Mouse (Mus musculus) liver, postnatal 0 days (tissue): Measurements from ENCODE around the gene Gm10282. TPM values are rescaled to one million over a fixed set of nuclear protein-coding genes. Genes with fewer than 3 reads are reported as not detected.

Source experiments
- ATAC-seq: fragments of 200-750 bp; cut with Nextera tagmentation; 2 replicates; pipeline ENCODE4 v1.8.0; 2017; ENCODE audit warnings: mild to moderate bottlenecking, moderate library complexity
- DNase-seq: peaks from one replicate; pipeline ENCODE4 v3.0.0-alpha.2; 2016
- H3K27ac ChIP-seq: fragments of 300-500 bp; sonication (generic); 2 replicates; pipeline ENCODE4 v1.5.1; 2014; ENCODE audit warnings: antibody characterized with exemption, moderate library complexity, mild to moderate bottlenecking, low read depth
- H3K27me3 ChIP-seq: fragments of 300-500 bp; sonication (generic); 2 replicates; pipeline ENCODE4 v1.6.1; 2014; ENCODE audit warnings: low read length, control low read depth, mixed read lengths; ENCODE audit not compliant: insufficient read depth
- H3K36me3 ChIP-seq: fragments of 300-500 bp; sonication (generic); replicated peaks from 2 replicates; pipeline ENCODE4 v1.6.1; 2014; ENCODE audit warnings: mild to moderate bottlenecking, control low read depth, low read length, moderate library complexity, mixed read lengths; ENCODE audit not compliant: insufficient read depth
- H3K4me1 ChIP-seq: fragments of 300-500 bp; sonication (generic); 2 replicates; pipeline ENCODE4 v1.6.1; 2014; ENCODE audit warnings: antibody characterized with exemption, mild to moderate bottlenecking, control low read depth; ENCODE audit not compliant: insufficient read depth
- H3K4me2 ChIP-seq: fragments of 300-500 bp; sonication (generic); 2 replicates; pipeline ENCODE4 v1.6.1; 2014; ENCODE audit warnings: low read depth, mild to moderate bottlenecking, low read length, moderate library complexity, mixed read lengths
- H3K4me3 ChIP-seq: fragments of 300-500 bp; sonication (generic); 2 replicates; pipeline ENCODE4 v1.5.1; 2014; ENCODE audit warnings: low read depth, low read length
- H3K9ac ChIP-seq: fragments of 300-500 bp; sonication (generic); replicated peaks from 2 replicates; pipeline ENCODE4 v1.6.1; 2014; ENCODE audit warnings: mild to moderate bottlenecking, moderate library complexity
- H3K9me3 ChIP-seq: fragments of 300-500 bp; sonication (generic); 2 replicates; pipeline ENCODE4 v1.6.1; 2016; ENCODE audit warnings: mild to moderate bottlenecking, control low read depth, low read length, mixed read lengths
- CTCF ChIP-seq: sonication (generic); IDR thresholded peaks from 2 replicates; pipeline ENCODE4 v1.5.1; 2016; ENCODE audit warnings: antibody characterized with exemption, low read depth
- EP300 ChIP-seq: IDR thresholded peaks from 2 replicates; pipeline ENCODE4 v1.6.1; 2016; ENCODE audit warnings: antibody characterized with exemption, low read depth, mild to moderate bottlenecking
- WGBS: fragments of 180-500 bp; shearing (Covaris S2); extraction: QIAGEN DNeasy Blood & Tissue Kit; methylation state at CpG from one replicate; pipeline ENCODE4 v1.1.7; 2014; ENCODE audit not compliant: insufficient replicate concordance; 5-methylcytosine and 5-hydroxymethylcytosine counted together
- polyA plus RNA-seq: library from polyadenylated mRNA; unstranded; fragments of >200 nt; fragmentation: Nextera tagmentation; extraction: Ambion mirVana; gene quantifications from 2 replicates; pipeline ENCODE4 v1.2.1, GENCODE M21; 2015

Gm10282 gene
- polyA plus RNA-seq, 1 experiment from 2014 or later = 6.4 TPM

DNA sequence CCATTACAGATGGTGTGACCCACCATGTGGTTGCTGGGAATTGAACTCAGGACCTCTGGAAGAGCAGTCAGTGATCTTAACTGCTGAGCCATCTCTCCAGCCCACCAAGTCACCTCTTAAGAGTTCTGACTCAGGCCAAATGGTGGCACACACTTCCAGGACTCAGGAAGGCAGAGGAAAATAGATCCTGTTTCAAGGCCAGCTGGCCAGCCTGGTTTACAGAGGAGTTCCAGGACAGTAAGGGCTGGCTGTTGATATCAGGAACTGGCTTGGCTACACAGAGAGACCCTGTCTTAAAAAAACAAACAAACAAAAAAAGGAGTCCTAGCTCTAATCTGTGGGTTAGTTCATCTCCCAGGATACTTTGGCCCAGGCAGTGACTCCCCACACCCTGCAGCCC is 32.0 kb upstream of the Gm10282 start:
- no peak for ATAC-seq

GRCm38 (mm10) chr8:72336273-72336672 is 31.2 kb upstream of the Gm10282 start:
- H3K9me3 ChIP-seq = no peaks in the 10 kb centered on the region
- 70% methylated on average over 2 of the region's 2 CpGs for WGBS
- H3K27ac ChIP-seq = no peak overlapping the region
- H3K9ac ChIP-seq = no peak overlapping the region
- no peak overlapping the region for H3K4me3 ChIP-seq
- no peaks in the 10 kb centered on the region for H3K27me3 ChIP-seq
- peaks cover 17% of the 10 kb centered on the region; the same call in 1 of the 2 replicates for H3K36me3 ChIP-seq
- H3K4me1 ChIP-seq = no peaks in the 10 kb centered on the region
- no peak overlapping the region for H3K4me2 ChIP-seq
- no peak for DNase-seq
- no peak for ATAC-seq
- no peak for TF ChIP-seq EP300
- no peak for TF ChIP-seq CTCF

More for the DNA sequence above, 32.0 kb upstream of the Gm10282 start:
- H3K4me1 ChIP-seq = no peaks in the 10 kb centered on the region
- no peaks in the 10 kb centered on the region for H3K27me3 ChIP-seq
- no peaks in the 10 kb centered on the region for H3K9me3 ChIP-seq
- H3K27ac ChIP-seq = no peak overlapping the region
- no peak overlapping the region for H3K4me2 ChIP-seq
- no peak overlapping the region for H3K4me3 ChIP-seq
- H3K36me3 ChIP-seq = peaks cover 21% of the 10 kb centered on the region; the same call in 1 of the 2 replicates
- DNase-seq = no peak
- no peak overlapping the region for H3K9ac ChIP-seq
- TF ChIP-seq EP300 (no peak), CTCF (no peak)

DNA sequence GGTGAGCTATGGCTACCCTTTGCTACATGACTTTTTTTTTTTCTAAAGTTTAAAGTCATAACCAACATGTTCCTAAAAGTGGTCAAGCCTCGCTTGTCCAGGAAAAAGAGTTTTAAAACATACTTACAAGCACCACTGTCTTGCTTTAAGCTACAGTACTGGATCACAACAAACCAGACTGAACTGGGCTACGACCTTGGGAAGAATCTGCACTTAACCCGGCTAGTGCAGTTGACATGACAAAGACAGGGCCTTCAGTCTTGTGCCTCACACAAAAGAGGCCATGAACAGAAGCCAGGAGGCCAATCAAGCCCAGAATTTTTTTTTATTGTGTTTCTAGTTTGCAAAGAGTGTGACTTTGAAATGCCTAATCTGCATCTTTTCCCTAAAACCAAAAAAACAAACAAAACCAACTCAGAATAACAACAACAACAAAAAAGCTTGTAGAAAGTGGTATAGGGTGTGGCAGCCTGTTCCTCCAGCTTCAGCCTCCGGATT is 29.1 kb upstream of the Gm10282 start:
- H3K4me3 ChIP-seq = no peak overlapping the region
- H3K4me2 ChIP-seq = no peak overlapping the region
- ATAC-seq = no peak
- H3K9ac ChIP-seq = no peak overlapping the region
- H3K27ac ChIP-seq = no peak overlapping the region
- 75% methylated on average over 4 of the region's 4 CpGs for WGBS
- no peaks in the 10 kb centered on the region for H3K9me3 ChIP-seq
- DNase-seq = no peak
- H3K27me3 ChIP-seq = no peaks in the 10 kb centered on the region
- TF ChIP-seq EP300 = no peak
- no peak for TF ChIP-seq CTCF
- H3K4me1 ChIP-seq = no peaks in the 10 kb centered on the region
- H3K36me3 ChIP-seq = peaks cover 11% of the 10 kb centered on the region; the same call in 1 of the 2 replicates

DNA sequence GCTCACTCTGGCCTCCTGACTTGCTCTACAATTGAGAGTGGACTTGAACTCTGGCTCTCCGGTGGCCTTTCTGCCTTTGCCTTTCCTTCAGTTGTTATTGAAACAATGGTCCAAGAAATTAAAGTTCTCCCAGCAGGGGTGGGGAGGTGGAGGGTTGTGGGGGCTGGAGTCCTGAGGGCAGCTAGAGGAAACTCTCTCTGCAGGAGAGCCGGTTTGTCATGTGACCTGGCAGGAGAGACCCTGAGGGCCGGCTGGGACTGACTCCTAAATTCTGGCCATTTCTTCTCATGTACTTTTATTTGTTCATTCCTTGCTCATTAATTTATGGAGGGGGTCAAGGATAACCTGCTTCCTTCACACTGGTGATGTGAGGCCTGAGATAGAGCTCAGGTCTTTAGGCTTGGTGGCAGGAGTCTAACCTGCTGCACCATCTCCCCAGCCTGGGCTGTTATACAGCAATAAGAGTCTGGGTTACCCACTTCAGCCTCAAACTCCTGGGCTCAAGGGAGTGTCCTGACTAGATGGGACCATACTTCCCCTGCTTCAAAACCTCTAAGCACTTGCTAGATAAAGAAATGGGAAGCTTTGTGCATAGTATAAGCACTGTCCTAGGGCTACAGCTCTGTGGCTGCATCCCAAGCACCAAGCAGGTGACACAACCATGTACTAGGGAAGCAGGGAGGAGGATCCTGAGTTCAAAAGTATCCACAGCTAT is 28.5 kb upstream of the Gm10282 start:
- Histone ChIP-seq H3K27me3 (no peaks in the 10 kb centered on the region), H3K4me1 (no peaks in the 10 kb centered on the region), H3K4me3 (no peak overlapping the region), H3K9me3 (no peaks in the 10 kb centered on the region), H3K27ac (no peak overlapping the region), H3K36me3 (peaks cover 6% of the 10 kb centered on the region; the same call in 1 of the 2 replicates), H3K9ac (no peak overlapping the region), H3K4me2 (no peak overlapping the region)
- WGBS = 47% methylated on average over 3 of the region's 3 CpGs
- no peak for DNase-seq
- TF ChIP-seq CTCF (no peak), EP300 (no peak)
- ATAC-seq = no peak

- H3K4me2 ChIP-seq = no peak overlapping the region
- 78% methylated on average over 4 of the region's 4 CpGs for WGBS
- H3K4me1 ChIP-seq = no peaks in the 10 kb centered on the region
- H3K4me3 ChIP-seq = no peak overlapping the region
- no peaks in the 10 kb centered on the region for H3K27me3 ChIP-seq
- no peak for DNase-seq
- no peaks in the 10 kb centered on the region; the same call in 1 of the 2 replicates for H3K36me3 ChIP-seq
- TF ChIP-seq CTCF (no peak), EP300 (no peak)
- no peak overlapping the region for H3K9ac ChIP-seq
- H3K27ac ChIP-seq = no peak overlapping the region
- ATAC-seq = no peak
- H3K9me3 ChIP-seq = no peaks in the 10 kb centered on the region
Measured at GRCm38 (mm10) chr8:72331631-72332030, 26.6 kb upstream of the Gm10282 start.

DNA sequence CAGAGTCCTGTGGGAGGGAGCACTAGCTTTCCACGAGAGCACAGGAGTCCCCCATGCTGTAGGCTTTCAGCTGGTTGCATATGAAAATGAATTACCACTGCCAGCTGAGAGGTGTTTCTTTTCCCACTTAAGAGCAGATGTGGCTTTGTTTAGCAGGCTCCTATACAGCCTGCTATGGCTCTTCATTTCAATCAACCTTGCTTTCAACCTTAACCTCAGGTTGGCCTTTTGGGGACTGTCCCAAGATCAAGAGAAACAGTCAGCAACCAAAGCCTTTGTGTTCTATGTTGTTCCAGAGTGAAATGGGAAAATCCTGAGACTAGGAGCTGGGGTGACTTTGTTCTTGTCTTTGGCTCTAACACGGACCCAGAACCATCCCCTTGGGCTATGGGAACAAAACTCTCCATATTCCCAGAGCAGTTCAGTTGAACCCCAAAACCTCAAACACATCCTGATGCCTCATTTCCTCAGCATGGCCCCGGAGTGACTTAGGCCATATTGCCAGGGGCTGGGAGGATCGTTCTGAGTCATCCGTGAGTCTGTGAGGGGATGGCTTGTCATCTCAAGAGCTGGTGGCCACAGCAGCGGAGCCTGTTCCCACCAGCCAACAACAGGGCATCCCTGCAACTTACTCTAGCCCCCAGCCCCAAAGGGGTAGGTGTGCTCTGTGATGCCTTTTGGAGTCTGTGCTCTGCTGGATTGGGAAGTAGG is 25.9 kb upstream of the Gm10282 start:
- H3K4me2 ChIP-seq = no peak overlapping the region

More for the DNA sequence above, 25.9 kb upstream of the Gm10282 start:
- DNase-seq = no peak
- no peak overlapping the region for H3K9ac ChIP-seq
- no peak for ATAC-seq
- no peaks in the 10 kb centered on the region for H3K27me3 ChIP-seq
- no peak overlapping the region for H3K27ac ChIP-seq
- H3K4me3 ChIP-seq = no peak overlapping the region
- TF ChIP-seq CTCF (no peak), EP300 (no peak)
- H3K4me1 ChIP-seq = no peaks in the 10 kb centered on the region
- 73% methylated on average over 6 of the region's 6 CpGs for WGBS
- no peaks in the 10 kb centered on the region; the same call in 1 of the 2 replicates for H3K36me3 ChIP-seq
- H3K9me3 ChIP-seq = no peaks in the 10 kb centered on the region
